ENCODE assay signal across 10 mouse cellular contexts in the genomic region with DNA sequence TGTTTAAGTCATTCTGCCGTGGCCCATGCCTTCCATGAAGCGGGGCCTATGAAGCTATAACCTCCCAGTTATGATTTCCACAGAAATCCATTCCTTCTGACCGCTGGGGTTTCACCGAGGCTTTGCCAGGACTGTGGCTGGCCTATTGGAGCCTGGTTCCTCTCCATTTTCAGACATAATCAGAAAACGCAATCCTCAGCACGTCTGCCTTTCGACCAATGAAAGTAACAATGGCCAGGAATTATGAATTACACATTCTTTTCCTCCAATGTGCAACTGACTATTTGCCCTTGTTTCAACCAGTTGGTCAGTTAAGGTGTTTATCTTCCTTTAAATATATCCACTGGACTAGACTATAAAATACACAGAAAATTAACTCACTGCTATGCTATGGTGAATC. TPM values are rescaled to one million over a fixed set of nuclear protein-coding genes. Genes with fewer than 3 reads are reported as not detected.
DNase-seq lines count a peak whose midpoint lies in the region; ATAC-seq and TF ChIP-seq lines count a peak whose summit lies in the region.
"Had no signal": no experiment of that assay in that cellular context is flagged by ENCODE, and none has a peak within 500 bp of the region (broad histone marks: within the 10 kb centered on the region; RNA-seq: fewer than 3 reads in every experiment).

No protein-coding gene starts in this region.

- no peak overlapping the region for H3K9ac ChIP-seq in limb, embryonic 11.5 days (ENCODE audit: low read length)
- H3K9ac ChIP-seq in forebrain, embryonic 12.5 days = peak overlapping the region; percentile 63
- peak overlapping the region; percentile 33; the same call in 1 of the 2 replicates for H3K9ac ChIP-seq in hindbrain, embryonic 12.5 days

- H3K4me2 ChIP-seq in limb, embryonic 11.5 days (ENCODE audit: low read depth, severe bottlenecking) = peak overlapping the region; percentile 39; the same call in 1 of the 2 replicates
- peak overlapping the region; percentile 66 for H3K4me2 ChIP-seq in forebrain, embryonic 12.5 days
- peak overlapping the region; percentile 77 for H3K4me2 ChIP-seq in hindbrain, embryonic 12.5 days (replicated peaks)
- H3K4me2 ChIP-seq in myocyte (ENCODE audit: low read depth) = peak overlapping the region; percentile 69

- H3K27me3 ChIP-seq in limb, embryonic 11.5 days (ENCODE audit: control insufficient read depth, insufficient read depth, low read length) = peaks cover 68% of the 10 kb centered on the region
- H3K27me3 ChIP-seq in limb, embryonic 10.5 days (ENCODE audit: low read depth, poor library complexity, severe bottlenecking) = peaks cover 100% of the 10 kb centered on the region
- H3K27me3 ChIP-seq in forebrain, embryonic 12.5 days = peaks cover 97% of the 10 kb centered on the region
- peaks cover 88% of the 10 kb centered on the region for H3K27me3 ChIP-seq in hindbrain, embryonic 12.5 days
- H3K27me3 ChIP-seq in myocyte (ENCODE audit: control insufficient read depth, insufficient read depth, insufficient read length) = no peaks in the 10 kb centered on the region
- H3K27me3 ChIP-seq: CH12.LX had no signal

- no peak for DNase-seq in limb, embryonic 11.5 days (ENCODE audit: low spot score)
- no peak for DNase-seq in limb, embryonic 10.5 days (ENCODE audit: low spot score)
- DNase-seq in left cerebral cortex, postnatal 14 days (ENCODE audit: low spot score in 2 of 2) = no peak
- no peak for DNase-seq in cerebellum, postnatal 4 days (ENCODE audit: low spot score in 2 of 2)

- H3K9me3 ChIP-seq in limb, embryonic 11.5 days (ENCODE audit: control insufficient read depth, low read length) = no peaks in the 10 kb centered on the region
- no peaks in the 10 kb centered on the region for H3K9me3 ChIP-seq in limb, embryonic 10.5 days (replicated peaks)
- no peaks in the 10 kb centered on the region for H3K9me3 ChIP-seq in forebrain, embryonic 12.5 days
- no peaks in the 10 kb centered on the region for H3K9me3 ChIP-seq in hindbrain, embryonic 12.5 days (replicated peaks)

- no peaks in the 10 kb centered on the region for H3K36me3 ChIP-seq in limb, embryonic 11.5 days (ENCODE audit: control insufficient read depth, insufficient read depth, low read length)
- H3K36me3 ChIP-seq in limb, embryonic 10.5 days = no peaks in the 10 kb centered on the region
- H3K36me3 ChIP-seq in forebrain, embryonic 12.5 days (replicated peaks) = no peaks in the 10 kb centered on the region
- no peaks in the 10 kb centered on the region for H3K36me3 ChIP-seq in hindbrain, embryonic 12.5 days
- no peaks in the 10 kb centered on the region for H3K36me3 ChIP-seq in myocyte (ENCODE audit: control insufficient read depth, insufficient read depth)

- no peak for TF ChIP-seq POLR2A in myocyte (IDR thresholded peaks at IDR 0.05; ENCODE audit: insufficient read length, low read depth)

- H3K4me3 ChIP-seq in limb, embryonic 11.5 days (ENCODE audit: low read depth, low read length) = no peak overlapping the region
- H3K4me3 ChIP-seq in limb, embryonic 10.5 days = no peak overlapping the region
- peak overlapping the region; percentile 41 for H3K4me3 ChIP-seq in forebrain, embryonic 12.5 days (replicated peaks)
- peak overlapping the region; percentile 25; the same call in 1 of the 2 replicates for H3K4me3 ChIP-seq in hindbrain, embryonic 12.5 days
- peak overlapping the region; percentile 14 for H3K4me3 ChIP-seq in myocyte
- H3K4me3 ChIP-seq: left cerebral cortex, adult 2 months had no signal

- H3K79me2 ChIP-seq in myocyte (ENCODE audit: control insufficient read depth, insufficient read depth) = no peaks in the 10 kb centered on the region

- 11% methylated on average over 7 of the region's 7 CpGs for WGBS in limb, embryonic 11.5 days
- WGBS in limb, embryonic 10.5 days = 13% methylated on average over 7 of the region's 7 CpGs
- 5% methylated on average over 7 of the region's 7 CpGs for WGBS in forebrain, embryonic 12.5 days
- WGBS in hindbrain, embryonic 12.5 days = 12% methylated on average over 7 of the region's 7 CpGs

- no peak overlapping the region for H3ac ChIP-seq in myocyte (ENCODE audit: control insufficient read depth, insufficient read length)

- peaks cover 29% of the 10 kb centered on the region for H3K4me1 ChIP-seq in limb, embryonic 11.5 days (ENCODE audit: control insufficient read depth, insufficient read depth, low read length)
- H3K4me1 ChIP-seq in limb, embryonic 10.5 days = peaks cover 67% of the 10 kb centered on the region
- H3K4me1 ChIP-seq in forebrain, embryonic 12.5 days = peaks cover 54% of the 10 kb centered on the region
- H3K4me1 ChIP-seq in hindbrain, embryonic 12.5 days = peaks cover 46% of the 10 kb centered on the region

- intact Hi-C loops in left cerebral cortex, postnatal 14 days (cut with DNase I) = loop anchor here (2.0 to 5.0 kb wide), 2 partner anchors 843 to 1358 kb away; no protein-coding TSS in a partner anchor

- no peak for ATAC-seq in limb, embryonic 11.5 days (ENCODE audit: insufficient number of reproducible peaks, low FRiP score, low TSS enrichment, low read depth)
- no peak for ATAC-seq in forebrain, embryonic 12.5 days (ENCODE audit: low FRiP score)
- ATAC-seq in hindbrain, embryonic 12.5 days (ENCODE audit: low FRiP score) = no peak
- ATAC-seq in megakaryocyte progenitor cell, adult 5-6 weeks (replicated peaks; ENCODE audit: poor library complexity) = no peak

- no peak overlapping the region for H3K27ac ChIP-seq in limb, embryonic 11.5 days (replicated peaks; ENCODE audit: low read depth, low read length)
- no peak overlapping the region for H3K27ac ChIP-seq in limb, embryonic 10.5 days
- H3K27ac ChIP-seq in forebrain, embryonic 12.5 days = peak overlapping the region; percentile 93
- peak overlapping the region; percentile 30; the same call in 1 of the 2 replicates for H3K27ac ChIP-seq in hindbrain, embryonic 12.5 days
- H3K27ac ChIP-seq: left cerebral cortex, adult 2 months had no signal

TF ChIP-seq in myocyte, 11 proteins besides CTCF, POLR2A, EP300 and RAD21:
- TF ChIP-seq TCF3 (IDR thresholded peaks at IDR 0.05; ENCODE audit: insufficient read length, low read depth) = no peak
- no peak for TF ChIP-seq POLR2AphosphoS2 (IDR thresholded peaks at IDR 0.05; ENCODE audit: insufficient read length, low read depth)
TF ChIP-seq in myocyte: peak in this region for 0.

RNA-seq across cellular contexts. Expression of a gene that starts 31.1 kb away (rescaled TPM):
- 71.4 and 79.5 TPM in 2 replicates for polyA plus RNA-seq in limb, embryonic 11.5 days (2014; fragmentation: Nextera tagmentation; extraction: Ambion mirVana)
- 48.0 and 56.8 TPM in 2 replicates for polyA plus RNA-seq in limb, embryonic 10.5 days (2016; fragmentation: Nextera tagmentation; extraction: Ambion mirVana)
- polyA plus RNA-seq in forebrain, embryonic 12.5 days (2016; fragmentation: Nextera tagmentation; extraction: Ambion mirVana) = 129 and 162 TPM in 2 replicates
- 133 and 146 TPM in 2 replicates for polyA plus RNA-seq in hindbrain, embryonic 12.5 days (2016; fragmentation: Nextera tagmentation; extraction: Ambion mirVana)
- polyA plus RNA-seq in myocyte (2012; fragmentation: generic; extraction: Trizol) = 7.0 TPM
- total RNA-seq in megakaryocyte progenitor cell, adult 5-6 weeks (2015) = not detected in 2 replicates
- not detected in 2 replicates for total RNA-seq in megakaryocyte progenitor cell, adult 5-6 weeks (2017)
- 10 to 100 TPM; 36.7 to 46.6 TPM for total RNA-seq in left cerebral cortex, postnatal 14 days (2021)
- total RNA-seq: CH12.LX had no signal

Comparison
In these comparisons a context has a peak if more than half of its experiments do, and no peak if none do; other contexts are left out.
1. H3K27ac ChIP-seq: peak in forebrain, embryonic 12.5 days (single experiment) and hindbrain, embryonic 12.5 days (single experiment); none in limb, embryonic 11.5 days (single experiment) and limb, embryonic 10.5 days (single experiment).
2. H3K4me3 ChIP-seq: peak in forebrain, embryonic 12.5 days (single experiment), hindbrain, embryonic 12.5 days (single experiment) and myocyte (single experiment); none in limb, embryonic 11.5 days (single experiment) and limb, embryonic 10.5 days (single experiment).
3. Peak in every context shown above with its lines, with median percentiles within 50 percentile points of each other: H3K4me2 ChIP-seq.